Mouse (Mus musculus): ENCODE results near the gene Galr2.

- TF ChIP-seq CTCF (IDR thresholded peaks at IDR 0.05; ENCODE audit: control insufficient read depth, insufficient read depth, insufficient read length) (no peak), CEBPB (IDR thresholded peaks at IDR 0.05; ENCODE audit: low read depth) (no peak), MAX (IDR thresholded peaks at IDR 0.05) (no peak), USF1 (IDR thresholded peaks at IDR 0.05; ENCODE audit: low read depth) (no peak)
Observed at GRCm38 (mm10) chr11:116232427-116232826, 48.3 kb upstream of the Galr2 start.
